Mouse (Mus musculus) midbrain, embryonic 12.5 days (tissue): ENCODE data around the gene Phb. TPM values are rescaled to one million over a fixed set of nuclear protein-coding genes. Genes with fewer than 3 reads are reported as not detected.

ENCODE experiments used
- ATAC-seq: fragments of 200-750 bp; cut with Nextera tagmentation; 2 replicates; pipeline ENCODE4 v1.8.0; 2017; ENCODE audit warnings: low read depth, moderate TSS enrichment, moderate library complexity; ENCODE audit not compliant: low FRiP score
- H3K27ac ChIP-seq: fragments of 300-500 bp; sonication (generic); replicated peaks from 2 replicates; pipeline ENCODE4 v1.5.1; 2016; ENCODE audit warnings: mild to moderate bottlenecking
- H3K27me3 ChIP-seq: fragments of 300-500 bp; sonication (generic); 2 replicates; pipeline ENCODE4 v1.6.1; 2016; ENCODE audit warnings: mild to moderate bottlenecking
- H3K36me3 ChIP-seq: fragments of 300-500 bp; sonication (generic); 2 replicates; pipeline ENCODE4 v1.6.1; 2016
- H3K4me1 ChIP-seq: fragments of 300-500 bp; sonication (generic); 2 replicates; pipeline ENCODE4 v1.6.1; 2016
- H3K4me2 ChIP-seq: fragments of 300-500 bp; sonication (generic); replicated peaks from 2 replicates; pipeline ENCODE4 v1.6.1; 2016; ENCODE audit warnings: mild to moderate bottlenecking, moderate library complexity
- H3K4me3 ChIP-seq: fragments of 300-500 bp; sonication (generic); 2 replicates; pipeline ENCODE4 v1.5.1; 2016; ENCODE audit warnings: mild to moderate bottlenecking
- H3K9ac ChIP-seq: fragments of 300-500 bp; sonication (generic); replicated peaks from 2 replicates; pipeline ENCODE4 v1.6.1; 2016; ENCODE audit warnings: mild to moderate bottlenecking, moderate library complexity
- H3K9me3 ChIP-seq: fragments of 300-500 bp; sonication (generic); 2 replicates; pipeline ENCODE4 v1.6.1; 2016; ENCODE audit warnings: mild to moderate bottlenecking
- WGBS: fragments of 180-500 bp; shearing (Covaris S2); methylation state at CpG from one replicate; pipeline ENCODE4 v1.1.7; 2016; 5-methylcytosine and 5-hydroxymethylcytosine counted together
- polyA plus RNA-seq: library from polyadenylated mRNA; unstranded; fragments of >200 nt; fragmentation: Nextera tagmentation; extraction: Ambion mirVana; gene quantifications from 2 replicates; pipeline ENCODE4 v1.2.1, GENCODE M21; 2016

The Phb gene
- polyA plus RNA-seq, 1 experiment from 2014 or later = 176 TPM

GRCm38 (mm10) chr11:95689544-95689943, 22.8 kb downstream of the Phb start:
- 92% methylated on average over 3 of the region's 3 CpGs for WGBS
- ATAC-seq = no peak
- H3K27me3 ChIP-seq = 0 out of 2 replicates have a peak, but pooled peaks cover 5% of the 10 kb centered on the region

GRCm38 (mm10) chr11:95698541-95698940, 31.8 kb downstream of the Phb start:
- Histone ChIP-seq H3K9me3 (no peaks in the 10 kb centered on the region), H3K4me3 (no peak overlapping the region), H3K27me3 (no peaks in the 10 kb centered on the region), H3K4me2 (no peak overlapping the region), H3K36me3 (no peaks in the 10 kb centered on the region), H3K27ac (no peak overlapping the region), H3K4me1 (no peaks in the 10 kb centered on the region), H3K9ac (no peak overlapping the region)
- WGBS = 76% methylated on average over 5 of the region's 5 CpGs
- no peak for ATAC-seq

More at GRCm38 (mm10) chr11:95689544-95689943, 22.8 kb downstream of the Phb start:
- H3K9me3 ChIP-seq = no peaks in the 10 kb centered on the region
- no peak overlapping the region for H3K27ac ChIP-seq
- no peak overlapping the region for H3K4me2 ChIP-seq
- no peak overlapping the region for H3K9ac ChIP-seq
- H3K4me1 ChIP-seq = no peaks in the 10 kb centered on the region
- no peak overlapping the region for H3K4me3 ChIP-seq
- H3K36me3 ChIP-seq = no peaks in the 10 kb centered on the region

DNA sequence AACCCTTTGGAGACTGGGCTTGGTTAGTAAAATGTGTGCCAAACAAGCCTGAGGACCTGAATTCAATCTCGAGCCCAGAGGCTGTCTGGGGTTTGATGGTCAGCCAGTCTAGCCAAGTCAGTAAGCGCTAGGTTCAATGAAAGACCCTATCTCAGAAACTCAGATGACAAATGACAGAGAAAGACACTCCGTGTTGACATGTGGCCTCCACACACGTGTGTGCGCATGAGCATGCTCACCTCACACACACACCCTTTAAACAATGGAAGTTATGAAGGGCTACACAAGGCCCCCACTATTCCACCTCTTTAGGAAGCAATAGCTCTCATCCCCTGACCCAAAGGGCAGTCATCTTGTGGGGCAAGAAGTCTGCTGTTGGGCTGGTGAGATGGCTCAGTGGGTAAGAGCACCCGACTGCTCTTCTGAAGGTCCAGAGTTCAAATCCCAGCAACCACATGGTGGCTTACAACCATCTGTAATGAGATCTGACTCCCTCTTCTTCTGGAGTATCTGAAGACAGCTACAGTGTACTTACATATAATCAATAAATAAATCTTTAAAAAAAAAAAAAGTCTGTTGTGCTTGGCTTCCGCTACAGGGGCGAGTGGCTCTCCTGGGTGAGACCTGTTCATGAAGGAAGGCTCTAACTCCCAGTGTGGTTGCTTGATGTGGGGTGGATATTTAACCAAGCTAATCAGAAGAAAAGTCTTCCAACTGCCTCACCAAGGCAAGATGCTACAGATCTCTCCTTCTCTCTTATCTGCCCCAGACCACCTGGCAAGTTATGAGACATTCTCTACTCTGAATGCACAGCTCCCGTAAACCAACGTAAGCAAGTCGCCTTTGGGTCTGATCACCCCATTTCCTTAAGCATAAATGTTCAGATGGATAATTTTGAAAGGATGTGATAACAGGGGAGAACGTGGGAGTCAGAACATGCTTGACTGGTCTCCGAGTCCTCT, 34.3 kb downstream of the Phb start:
- WGBS = 91% methylated on average over 13 of the region's 13 CpGs
- Histone ChIP-seq H3K9me3 (no peaks in the 10 kb centered on the region), H3K4me1 (no peaks in the 10 kb centered on the region), H3K4me3 (no peak overlapping the region), H3K4me2 (no peak overlapping the region), H3K36me3 (no peaks in the 10 kb centered on the region), H3K9ac (no peak overlapping the region), H3K27me3 (no peaks in the 10 kb centered on the region), H3K27ac (no peak overlapping the region)
- ATAC-seq = no peak

DNA sequence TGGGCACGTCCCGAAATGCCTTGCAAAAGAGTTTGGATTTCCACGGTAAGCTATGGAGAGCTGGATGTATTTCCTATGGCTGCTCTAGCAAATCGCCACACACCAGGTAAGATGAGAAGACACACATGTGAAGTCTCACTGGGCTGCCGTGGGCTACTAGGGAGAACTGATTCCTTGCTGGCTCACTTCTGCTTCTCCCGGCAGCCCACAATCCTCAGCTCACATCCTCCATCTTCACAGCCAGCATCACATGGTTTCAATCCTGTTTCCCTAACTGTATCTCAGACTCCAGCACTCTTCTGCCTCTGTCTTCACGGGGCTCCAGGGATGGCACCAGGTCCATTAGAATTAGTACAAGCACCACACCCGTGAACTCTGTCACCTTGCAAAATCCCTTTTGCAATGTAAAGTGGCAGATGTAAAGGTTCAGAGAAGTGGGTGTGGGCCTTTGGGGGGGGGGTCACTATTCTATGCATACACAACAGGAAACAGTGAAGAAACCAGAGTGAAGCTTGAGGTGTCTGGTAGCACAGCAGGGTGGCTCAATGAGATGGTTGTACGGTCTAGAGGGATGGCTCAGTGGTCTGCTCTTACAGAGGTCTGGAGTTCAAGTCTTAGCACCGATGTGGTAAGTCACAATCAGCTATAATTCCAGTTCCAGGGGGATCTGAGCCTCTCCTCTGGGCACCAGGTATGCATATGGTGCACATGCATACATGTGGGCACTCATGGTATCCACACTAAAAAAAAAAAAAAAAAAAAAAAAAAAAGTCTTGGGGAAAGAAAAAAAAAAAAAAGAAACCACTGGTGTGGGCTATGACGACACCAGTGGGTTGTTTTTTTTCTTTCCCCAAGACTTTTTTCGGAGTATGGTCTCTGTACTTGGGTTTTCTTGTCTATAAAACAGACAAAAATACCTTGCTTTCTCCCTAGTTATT, 37.5 kb downstream of the Phb start:
- Histone ChIP-seq H3K4me2 (no peak overlapping the region), H3K4me1 (no peaks in the 10 kb centered on the region), H3K36me3 (no peaks in the 10 kb centered on the region), H3K9me3 (no peaks in the 10 kb centered on the region), H3K27ac (no peak overlapping the region), H3K27me3 (no peaks in the 10 kb centered on the region), H3K4me3 (no peak overlapping the region), H3K9ac (no peak overlapping the region)
- WGBS = 89% methylated on average over 12 of the region's 12 CpGs
- no peak for ATAC-seq

GRCm38 (mm10) chr11:95704970-95705330, 38.2 kb downstream of the Phb start:
- Histone ChIP-seq H3K27ac (no peak overlapping the region), H3K4me2 (no peak overlapping the region), H3K9ac (no peak overlapping the region), H3K27me3 (no peaks in the 10 kb centered on the region), H3K4me1 (no peaks in the 10 kb centered on the region), H3K36me3 (no peaks in the 10 kb centered on the region), H3K9me3 (no peaks in the 10 kb centered on the region), H3K4me3 (no peak overlapping the region)
- ATAC-seq = no peak
- WGBS = 50% methylated on average over 4 of the region's 4 CpGs

GRCm38 (mm10) chr11:95709534-95710040, 42.8 kb downstream of the Phb start:
- H3K27me3 ChIP-seq = no peaks in the 10 kb centered on the region
- no peaks in the 10 kb centered on the region for H3K36me3 ChIP-seq
- no peaks in the 10 kb centered on the region for H3K9me3 ChIP-seq
- peaks cover 8% of the 10 kb centered on the region for H3K4me1 ChIP-seq
- H3K9ac ChIP-seq = no peak overlapping the region
- H3K27ac ChIP-seq = no peak overlapping the region
- H3K4me2 ChIP-seq = no peak overlapping the region
- 94% methylated on average over 6 of the region's 6 CpGs for WGBS
- no peak overlapping the region for H3K4me3 ChIP-seq
- ATAC-seq = no peak

DNA sequence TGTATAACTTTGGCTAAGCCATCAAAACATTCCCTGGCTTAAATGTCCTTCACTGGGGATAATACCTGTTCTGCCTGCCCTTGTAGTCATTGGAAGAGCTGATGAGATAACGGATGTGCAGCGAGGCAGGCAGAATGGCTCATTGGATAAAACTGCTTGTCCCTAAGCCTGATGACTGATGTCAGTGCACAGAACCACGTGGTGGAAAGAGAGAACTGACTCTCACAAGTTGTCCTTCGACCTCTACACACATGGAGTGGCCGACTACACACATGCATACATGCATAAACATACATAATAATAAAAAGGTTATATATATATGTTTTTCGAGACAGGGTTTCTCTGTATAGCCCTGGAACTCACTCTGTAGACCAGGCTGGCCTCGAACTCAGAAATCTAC, 43.7 kb downstream of the Phb start:
- no peak for ATAC-seq
- Histone ChIP-seq H3K27me3 (no peaks in the 10 kb centered on the region), H3K36me3 (no peaks in the 10 kb centered on the region), H3K4me2 (no peak overlapping the region), H3K4me1 (peaks cover 17% of the 10 kb centered on the region), H3K27ac (no peak overlapping the region), H3K4me3 (no peak overlapping the region), H3K9me3 (no peaks in the 10 kb centered on the region), H3K9ac (no peak overlapping the region)
- 79% methylated on average over 7 of the region's 7 CpGs for WGBS

DNA sequence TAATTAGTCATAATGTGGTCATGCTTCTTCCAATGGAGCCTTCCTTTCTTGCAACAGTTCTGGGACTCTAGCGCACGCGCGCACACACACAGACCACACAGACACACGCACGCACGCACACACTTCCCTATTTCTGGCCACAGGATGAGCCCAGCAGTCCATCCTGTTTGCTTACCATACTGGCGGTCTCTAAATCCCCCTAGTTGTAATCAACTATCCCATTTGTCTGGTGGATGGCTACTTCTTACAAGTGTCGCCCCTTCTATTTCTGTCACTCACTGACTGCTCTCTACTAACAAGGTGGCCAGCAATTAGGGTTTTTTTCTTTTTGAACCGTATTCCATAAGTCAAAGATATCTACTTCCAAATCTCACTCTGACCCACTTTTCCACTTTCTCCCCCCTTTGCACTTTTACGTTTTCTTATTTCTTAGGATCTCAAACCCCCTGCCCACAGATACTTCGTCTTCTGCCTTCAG, 45.4 kb downstream of the Phb start:
- Histone ChIP-seq H3K36me3 (no peaks in the 10 kb centered on the region), H3K4me1 (peaks cover 24% of the 10 kb centered on the region), H3K27me3 (no peaks in the 10 kb centered on the region), H3K9me3 (no peaks in the 10 kb centered on the region), H3K9ac (peak overlapping the region; percentile 98; the same call in 1 of the 2 replicates), H3K4me2 (peak overlapping the region; percentile 95), H3K27ac (peak overlapping the region; percentile 97), H3K4me3 (peak overlapping the region; percentile 93)
- WGBS = 33% methylated on average over 12 of the region's 12 CpGs
- ATAC-seq = peak; percentile 38; the same call in 1 of the 2 replicates

GRCm38 (mm10) chr11:95712563-95713224, 45.9 kb downstream of the Phb start, which contains the start of gene Zfp652:
Gene Zfp652 (plus strand): TSS chr11:95712673.
- under 1% methylated on average over 35 of the region's 103 CpGs for WGBS
- peak; percentile 90 for ATAC-seq

GRCm38 (mm10) chr11:95713225-95713810, 46.6 kb downstream of the Phb start:
- peak overlapping the region; percentile 95 for H3K4me2 ChIP-seq
- WGBS = under 1% methylated on average over 41 of the region's 49 CpGs

More at GRCm38 (mm10) chr11:95712563-95713224, 45.9 kb downstream of the Phb start, which contains the start of gene Zfp652:
- Histone ChIP-seq H3K4me3 (peak within 1 kb of the TSS; percentile 93), H3K9me3 (no peaks in the 10 kb centered on the region), H3K27me3 (no peaks in the 10 kb centered on the region), H3K36me3 (no peaks in the 10 kb centered on the region), H3K9ac (peak within 1 kb of the TSS; percentile 98), H3K4me1 (peaks cover 24% of the 10 kb centered on the region), H3K27ac (peak within 1 kb of the TSS; percentile 97), H3K4me2 (peak within 1 kb of the TSS; percentile 95)

GRCm38 (mm10) chr11:95713811-95714241, 47.1 kb downstream of the Phb start:
- Histone ChIP-seq H3K9ac (peak overlapping the region; percentile 98), H3K9me3 (no peaks in the 10 kb centered on the region), H3K4me3 (peak overlapping the region; percentile 93), H3K4me1 (peaks cover 24% of the 10 kb centered on the region), H3K27me3 (no peaks in the 10 kb centered on the region), H3K36me3 (no peaks in the 10 kb centered on the region), H3K4me2 (peak overlapping the region; percentile 95), H3K27ac (peak overlapping the region; percentile 97)
- 0 out of 2 replicates have a peak, but pooled peaks have one; percentile 27 for ATAC-seq
- 0% methylated on average over 13 of the region's 13 CpGs for WGBS

More at GRCm38 (mm10) chr11:95713225-95713810, 46.6 kb downstream of the Phb start:
- Histone ChIP-seq H3K27ac (peak overlapping the region; percentile 97), H3K36me3 (no peaks in the 10 kb centered on the region), H3K9me3 (no peaks in the 10 kb centered on the region), H3K9ac (peak overlapping the region; percentile 98), H3K4me3 (peak overlapping the region; percentile 93), H3K4me1 (peaks cover 24% of the 10 kb centered on the region), H3K27me3 (no peaks in the 10 kb centered on the region)
- ATAC-seq = peak; percentile 79
